Mouse (Mus musculus) heart, postnatal 0 days (tissue): ENCODE measurements at regions not wholly inside any gene's neighbourhood (a gene's known extent, or its start where the extent isn't known, plus 50 kb on each side); places are given as distances from the start of the nearest gene placed in this dataset.

ENCODE experiments used
- ATAC-seq: fragments of 200-750 bp; cut with Nextera tagmentation; 2 replicates; pipeline ENCODE4 v1.8.0; 2017; ENCODE audit warnings: low read depth, moderate number of reproducible peaks, moderate library complexity; ENCODE audit not compliant: insufficient read depth
- DNase-seq: peaks from one replicate; pipeline ENCODE4 v3.0.0-alpha.2; 2016; ENCODE audit warnings: low spot score
- H3K27ac ChIP-seq: fragments of 300-500 bp; sonication (generic); 2 replicates; pipeline ENCODE4 v1.5.1; 2014; ENCODE audit warnings: low read depth, mild to moderate bottlenecking
- H3K27me3 ChIP-seq: fragments of 300-500 bp; sonication (generic); 2 replicates; pipeline ENCODE4 v1.6.1; 2014; ENCODE audit warnings: low read length, mixed read lengths; ENCODE audit not compliant: control insufficient read depth, insufficient read depth
- H3K36me3 ChIP-seq: fragments of 300-500 bp; sonication (generic); replicated peaks from 2 replicates; pipeline ENCODE4 v1.6.1; 2014; ENCODE audit warnings: low read length, mixed read lengths; ENCODE audit not compliant: control insufficient read depth, insufficient read depth
- H3K4me1 ChIP-seq: fragments of 300-500 bp; sonication (generic); 2 replicates; pipeline ENCODE4 v1.6.1; 2014; ENCODE audit warnings: antibody characterized with exemption; ENCODE audit not compliant: control insufficient read depth, insufficient read depth
- H3K4me2 ChIP-seq: fragments of 300-500 bp; sonication (generic); 2 replicates; pipeline ENCODE4 v1.6.1; 2014; ENCODE audit warnings: low read depth, mild to moderate bottlenecking, low read length, moderate library complexity
- H3K4me3 ChIP-seq: fragments of 300-500 bp; sonication (generic); 2 replicates; pipeline ENCODE4 v1.5.1; 2014; ENCODE audit warnings: low read depth, low read length
- H3K9ac ChIP-seq: fragments of 300-500 bp; sonication (generic); replicated peaks from 2 replicates; pipeline ENCODE4 v1.6.1; 2014; ENCODE audit warnings: low read depth, low read length, mixed read lengths
- H3K9me3 ChIP-seq: fragments of 300-500 bp; sonication (generic); replicated peaks from 2 replicates; pipeline ENCODE4 v1.6.1; 2016; ENCODE audit warnings: low read length; ENCODE audit not compliant: control insufficient read depth
- CTCF ChIP-seq: IDR thresholded peaks from 2 replicates; pipeline ENCODE4 v1.5.1; 2016; ENCODE audit warnings: antibody characterized with exemption, control low read depth, low read depth
- EP300 ChIP-seq: IDR thresholded peaks from 2 replicates; pipeline ENCODE4 v1.6.1; 2016; ENCODE audit warnings: antibody characterized with exemption, low read depth
- WGBS: fragments of 180-500 bp; shearing (Covaris S2); extraction: QIAGEN DNeasy Blood & Tissue Kit; methylation state at CpG from one replicate; pipeline ENCODE4 v1.1.7; 2014; 5-methylcytosine and 5-hydroxymethylcytosine counted together

- WGBS = 70% methylated on average over 4 of the region's 4 CpGs
- no peak overlapping the region for H3K9ac ChIP-seq
- H3K9me3 ChIP-seq = no peaks in the 10 kb centered on the region
- H3K27ac ChIP-seq = no peak overlapping the region
- no peaks in the 10 kb centered on the region for H3K27me3 ChIP-seq
- TF ChIP-seq EP300 (no peak), CTCF (no peak)
- no peak overlapping the region for H3K4me3 ChIP-seq
- ATAC-seq (no peak), DNase-seq (no peak)
- H3K36me3 ChIP-seq = no peaks in the 10 kb centered on the region
- H3K4me1 ChIP-seq = no peaks in the 10 kb centered on the region
- no peak overlapping the region for H3K4me2 ChIP-seq
Measured at GRCm38 (mm10) chr8:76539638-76540037, 359.6 kb upstream of the Nr3c2 start.

GRCm38 (mm10) chr8:76540611-76541010 is 358.6 kb upstream of the Nr3c2 start:
- H3K4me3 ChIP-seq = no peak overlapping the region
- no peak overlapping the region for H3K9ac ChIP-seq
- no peak overlapping the region for H3K4me2 ChIP-seq
- H3K27ac ChIP-seq = no peak overlapping the region
- no peaks in the 10 kb centered on the region for H3K36me3 ChIP-seq
- H3K27me3 ChIP-seq = no peaks in the 10 kb centered on the region
- TF ChIP-seq CTCF = no peak
- no peak for TF ChIP-seq EP300
- no peaks in the 10 kb centered on the region for H3K9me3 ChIP-seq
- no peak for ATAC-seq
- DNase-seq = no peak
- H3K4me1 ChIP-seq = no peaks in the 10 kb centered on the region
- WGBS = 53% methylated on average over 3 of the region's 3 CpGs

- no peaks in the 10 kb centered on the region for H3K36me3 ChIP-seq
- H3K9me3 ChIP-seq = no peaks in the 10 kb centered on the region
- no peak overlapping the region for H3K4me3 ChIP-seq
- H3K27me3 ChIP-seq = no peaks in the 10 kb centered on the region
- no peaks in the 10 kb centered on the region for H3K4me1 ChIP-seq
- 83% methylated on average over 2 of the region's 2 CpGs for WGBS
- H3K27ac ChIP-seq = no peak overlapping the region
- TF ChIP-seq EP300 (no peak), CTCF (no peak)
- no peak for ATAC-seq
- DNase-seq = no peak
- no peak overlapping the region for H3K4me2 ChIP-seq
- no peak overlapping the region for H3K9ac ChIP-seq
Measured at GRCm38 (mm10) chr8:76551681-76552080, 347.6 kb upstream of the Nr3c2 start.

- H3K4me3 ChIP-seq = no peak overlapping the region
- H3K4me1 ChIP-seq = no peaks in the 10 kb centered on the region
- DNase-seq (no peak), ATAC-seq (no peak)
- no peaks in the 10 kb centered on the region for H3K9me3 ChIP-seq
- no peak overlapping the region for H3K27ac ChIP-seq
- no peaks in the 10 kb centered on the region for H3K36me3 ChIP-seq
- WGBS = 41% methylated on average over 1 of the region's 1 CpGs
- H3K27me3 ChIP-seq = no peaks in the 10 kb centered on the region
- no peak overlapping the region for H3K4me2 ChIP-seq
- TF ChIP-seq CTCF (no peak), EP300 (no peak)
- H3K9ac ChIP-seq = no peak overlapping the region
Measured at GRCm38 (mm10) chr8:76601566-76601965, 297.7 kb upstream of the Nr3c2 start.

GRCm38 (mm10) chr8:76618721-76619120 is 280.5 kb upstream of the Nr3c2 start:
- H3K36me3 ChIP-seq = no peaks in the 10 kb centered on the region
- 67% methylated on average over 2 of the region's 2 CpGs for WGBS
- no peak overlapping the region for H3K27ac ChIP-seq
- DNase-seq = no peak
- TF ChIP-seq CTCF (no peak), EP300 (no peak)
- no peak overlapping the region for H3K4me3 ChIP-seq
- no peak for ATAC-seq
- H3K4me2 ChIP-seq = no peak overlapping the region
- no peaks in the 10 kb centered on the region for H3K9me3 ChIP-seq
- H3K27me3 ChIP-seq = no peaks in the 10 kb centered on the region
- H3K9ac ChIP-seq = no peak overlapping the region
- H3K4me1 ChIP-seq = no peaks in the 10 kb centered on the region

GRCm38 (mm10) chr8:76620853-76621252 is 278.4 kb upstream of the Nr3c2 start:
- Histone ChIP-seq H3K27ac (no peak overlapping the region), H3K27me3 (no peaks in the 10 kb centered on the region), H3K4me3 (no peak overlapping the region), H3K4me2 (no peak overlapping the region), H3K36me3 (no peaks in the 10 kb centered on the region), H3K4me1 (no peaks in the 10 kb centered on the region), H3K9ac (no peak overlapping the region), H3K9me3 (no peaks in the 10 kb centered on the region)
- ATAC-seq (no peak), DNase-seq (no peak)
- TF ChIP-seq CTCF = no peak
- no peak for TF ChIP-seq EP300
- WGBS = 83% methylated on average over 3 of the region's 3 CpGs
